Mouse (Mus musculus): ENCODE data around the gene Sec63.

- TF ChIP-seq POLR2A (IDR thresholded peaks at IDR 0.05; ENCODE audit: borderline replicate concordance, control insufficient read depth, low read depth, low read length) (no peak), CTCF (IDR thresholded peaks at IDR 0.05; ENCODE audit: control insufficient read depth, insufficient read depth, low read length) (no peak)
Observed at GRCm38 (mm10) chr10:42723275-42724232, 37.7 kb upstream of the Sec63 start.
